Mouse (Mus musculus): ENCODE measurements at regions not wholly inside any gene's neighbourhood (a gene's known extent, or its start where the extent isn't known, plus 50 kb on each side); places are given as distances from the start of the nearest gene placed in this dataset.

GRCm38 (mm10) chr1:183699284-183699683 is 281.3 kb downstream of the Hhipl2 start:
- peak in 1 of 2 experiments; percentile 9 for DNase-seq (ENCODE audit: extremely low spot score in 1 of 2, low spot score in 1 of 2)

- no peak for DNase-seq (ENCODE audit: extremely low spot score in 1 of 2, low spot score in 1 of 2)
These were observed 284.9 kb downstream of the Hhipl2 start for GRCm38 (mm10) chr1:183702888-183703287.

GRCm38 (mm10) chr1:183712895-183713294 is 294.9 kb downstream of the Hhipl2 start:
- no peak for DNase-seq (ENCODE audit: extremely low spot score in 1 of 2, low spot score in 1 of 2)

- no peak for DNase-seq (ENCODE audit: extremely low spot score in 1 of 2, low spot score in 1 of 2)
These were observed 296.0 kb upstream of the Dusp10 start for GRCm38 (mm10) chr1:183717060-183717459.

GRCm38 (mm10) chr1:183749126-183749525 is 264.0 kb upstream of the Dusp10 start:
- DNase-seq (ENCODE audit: extremely low spot score in 1 of 2, low spot score in 1 of 2) = no peak

- DNase-seq (ENCODE audit: extremely low spot score in 1 of 2, low spot score in 1 of 2) = no peak
These were observed 258.6 kb upstream of the Dusp10 start for GRCm38 (mm10) chr1:183754500-183754899.

- no peak for DNase-seq (ENCODE audit: extremely low spot score in 1 of 2, low spot score in 1 of 2)
These were observed 256.4 kb upstream of the Dusp10 start for GRCm38 (mm10) chr1:183756716-183757115.

GRCm38 (mm10) chr1:183763864-183764726 is 249.0 kb upstream of the Dusp10 start:
- no peak for DNase-seq (ENCODE audit: extremely low spot score in 1 of 2, low spot score in 1 of 2)

GRCm38 (mm10) chr1:183772844-183773243 is 240.3 kb upstream of the Dusp10 start:
- no peak for DNase-seq (ENCODE audit: extremely low spot score in 1 of 2, low spot score in 1 of 2)

- DNase-seq (ENCODE audit: extremely low spot score in 1 of 2, low spot score in 1 of 2) = no peak
These were observed 232.9 kb upstream of the Dusp10 start for GRCm38 (mm10) chr1:183780180-183780579.

GRCm38 (mm10) chr1:183780779-183781178 is 232.3 kb upstream of the Dusp10 start:
- no peak for DNase-seq (ENCODE audit: extremely low spot score in 1 of 2, low spot score in 1 of 2)

- DNase-seq (ENCODE audit: extremely low spot score in 1 of 2, low spot score in 1 of 2) = no peak
These were observed 229.5 kb upstream of the Dusp10 start for GRCm38 (mm10) chr1:183783440-183784130.

GRCm38 (mm10) chr1:183792230-183792813 is 220.8 kb upstream of the Dusp10 start:
- no peak for DNase-seq (ENCODE audit: extremely low spot score in 1 of 2, low spot score in 1 of 2)

GRCm38 (mm10) chr1:183793324-183793723 is 219.8 kb upstream of the Dusp10 start:
- no peak for DNase-seq (ENCODE audit: extremely low spot score in 1 of 2, low spot score in 1 of 2)

- no peak for DNase-seq (ENCODE audit: extremely low spot score in 1 of 2, low spot score in 1 of 2)
These were observed 219.1 kb upstream of the Dusp10 start for GRCm38 (mm10) chr1:183793913-183794445.

GRCm38 (mm10) chr1:183802351-183802750 is 210.8 kb upstream of the Dusp10 start:
- DNase-seq (ENCODE audit: extremely low spot score in 1 of 2, low spot score in 1 of 2) = no peak

GRCm38 (mm10) chr1:183803357-183803756 is 209.7 kb upstream of the Dusp10 start:
- no peak for DNase-seq (ENCODE audit: extremely low spot score in 1 of 2, low spot score in 1 of 2)

- DNase-seq (ENCODE audit: extremely low spot score in 1 of 2, low spot score in 1 of 2) = no peak
These were observed 209.3 kb upstream of the Dusp10 start for GRCm38 (mm10) chr1:183803826-183804225.

- no peak for DNase-seq (ENCODE audit: extremely low spot score in 1 of 2, low spot score in 1 of 2)
These were observed 208.8 kb upstream of the Dusp10 start for GRCm38 (mm10) chr1:183804295-183804694.

GRCm38 (mm10) chr1:183806864-183807730 is 206.0 kb upstream of the Dusp10 start:
- DNase-seq (ENCODE audit: extremely low spot score in 1 of 2, low spot score in 1 of 2) = no peak

All from layer of hippocampus, postnatal 25 days (tissue).